Mouse (Mus musculus) MEL (cell line): ENCODE data around the gene Ttc9. TPM values are rescaled to one million over a fixed set of nuclear protein-coding genes. Genes with fewer than 3 reads are reported as not detected.

Experiments used
- DNase-seq: peaks from one replicate; pipeline ENCODE4 v3.0.0; 2011; ENCODE audit warnings: low read depth, low spot score
- H3K27ac ChIP-seq: 2 replicates; pipeline ENCODE4 v1.5.1; 2012; ENCODE audit warnings: low read depth, mild to moderate bottlenecking, control low read depth, low read length, moderate library complexity; ENCODE audit not compliant: control insufficient read depth
- H3K27me3 ChIP-seq, 2 experiments: fragments of 150-350 bp in 1 of 2; sonication (generic) in 1 of 2; 2 replicates each; pipeline ENCODE4 v1.6.1; 2012; ENCODE audit warnings: low read length in 2 of 2, mild to moderate bottlenecking in 2 of 2, improper control_type of control experiment in 1 of 2, moderate library complexity in 1 of 2; ENCODE audit not compliant: insufficient read depth in 2 of 2, control insufficient read depth in 1 of 2
- H3K36me3 ChIP-seq, 2 experiments: 2 replicates each; pipeline ENCODE4 v1.6.1; 2012 to 2014; ENCODE audit warnings: low read length in 2 of 2, improper control_type of control experiment in 1 of 2, inconsistent platforms in 1 of 2, mild to moderate bottlenecking in 1 of 2; ENCODE audit not compliant: insufficient read depth in 2 of 2, control insufficient read depth in 1 of 2
- H3K4me1 ChIP-seq, 2 experiments: fragments of 150-350 bp in 1 of 2; sonication (generic) in 1 of 2; 2 replicates each; pipeline ENCODE4 v1.6.1; 2012; ENCODE audit warnings: low read length in 2 of 2, improper control_type of control experiment in 1 of 2, mild to moderate bottlenecking in 1 of 2; ENCODE audit not compliant: insufficient read depth in 2 of 2, control insufficient read depth in 1 of 2
- H3K4me3 ChIP-seq, 2 experiments: fragments of 150-350 bp in 1 of 2; sonication (generic) in 1 of 2; 2 replicates each; pipeline ENCODE4 v1.5.1; 2012; ENCODE audit warnings: low read depth in 2 of 2, low read length in 2 of 2, mild to moderate bottlenecking in 2 of 2, moderate library complexity in 2 of 2, control low read depth in 1 of 2, improper control_type of control experiment in 1 of 2; ENCODE audit not compliant: control insufficient read depth in 1 of 2, insufficient read depth in 1 of 2
- H3K79me2 ChIP-seq: 2 replicates; pipeline ENCODE4 v1.6.1; 2012; ENCODE audit warnings: mild to moderate bottlenecking, low read length, moderate library complexity; ENCODE audit not compliant: control insufficient read depth, poor library complexity, insufficient read depth
- H3K9ac ChIP-seq: 2 replicates; pipeline ENCODE4 v1.6.1; 2012; ENCODE audit warnings: low read depth, mild to moderate bottlenecking, control low read depth, low read length, moderate library complexity; ENCODE audit not compliant: control insufficient read depth, poor library complexity, severe bottlenecking
- H3K9me3 ChIP-seq: fragments of 150-350 bp; sonication (generic); replicated peaks from 2 replicates; pipeline ENCODE4 v1.6.1; 2012; ENCODE audit warnings: mild to moderate bottlenecking, low read length, improper control_type of control experiment, moderate library complexity; ENCODE audit not compliant: insufficient read depth
- CHD1 ChIP-seq: IDR thresholded peaks from 2 replicates; pipeline ENCODE4 v1.6.1; 2012; ENCODE audit warnings: low read depth, mild to moderate bottlenecking, inconsistent platforms, low read length, improper control_type of control experiment
- E2F4 ChIP-seq: IDR thresholded peaks from 2 replicates; pipeline ENCODE4 v1.6.1; 2011; ENCODE audit warnings: low read depth, low read length, improper control_type of control experiment, borderline replicate concordance
- ELF1 ChIP-seq: IDR thresholded peaks from 2 replicates; pipeline ENCODE4 v1.6.1; 2014; ENCODE audit warnings: low read depth, mild to moderate bottlenecking, inconsistent platforms, low read length, improper control_type of control experiment, moderate library complexity
- EP300 ChIP-seq, 2 experiments: IDR thresholded peaks; 2 replicates each; pipeline ENCODE4 v1.6.1; 2011; ENCODE audit warnings: improper control_type of control experiment in 2 of 2, low read length in 2 of 2, low read depth in 1 of 2, mild to moderate bottlenecking in 1 of 2
- GABPA ChIP-seq: IDR thresholded peaks from 2 replicates; pipeline ENCODE4 v1.6.1; 2012; ENCODE audit warnings: low read depth, mild to moderate bottlenecking, inconsistent platforms, low read length, improper control_type of control experiment, moderate library complexity
- MYB ChIP-seq: IDR thresholded peaks from 2 replicates; pipeline ENCODE4 v1.6.1; 2011; ENCODE audit warnings: mild to moderate bottlenecking, low read depth, low read length, improper control_type of control experiment
- NRF1 ChIP-seq: IDR thresholded peaks from 2 replicates; pipeline ENCODE4 v1.6.1; 2014; ENCODE audit warnings: low read depth, mild to moderate bottlenecking, inconsistent platforms, low read length, improper control_type of control experiment, moderate library complexity; ENCODE audit not compliant: poor library complexity, insufficient read depth, severe bottlenecking
- POLR2AphosphoS2 ChIP-seq: IDR thresholded peaks from 2 replicates; pipeline ENCODE4 v1.6.1; 2011; ENCODE audit warnings: low read length, improper control_type of control experiment
- POLR2AphosphoS5 ChIP-seq: IDR thresholded peaks from 2 replicates; pipeline ENCODE4 v1.6.1; 2012; ENCODE audit warnings: low read depth, borderline replicate concordance, mild to moderate bottlenecking, inconsistent platforms, low read length, moderate library complexity, mixed read lengths
- RAD21 ChIP-seq: IDR thresholded peaks from 2 replicates; pipeline ENCODE4 v1.6.1; 2011; ENCODE audit warnings: mild to moderate bottlenecking, low read depth, low read length, improper control_type of control experiment
- TAL1 ChIP-seq: IDR thresholded peaks from 2 replicates; pipeline ENCODE4 v1.6.1; 2012; ENCODE audit warnings: mild to moderate bottlenecking, inconsistent platforms, low read length, moderate library complexity, mixed read lengths
- TBP ChIP-seq: IDR thresholded peaks from 2 replicates; pipeline ENCODE4 v1.8.0; 2011; ENCODE audit warnings: low read depth, low read length, improper control_type of control experiment
- TCF12 ChIP-seq: IDR thresholded peaks from 2 replicates; pipeline ENCODE4 v1.6.1; 2014; ENCODE audit warnings: low read depth, mild to moderate bottlenecking, inconsistent platforms, low read length, improper control_type of control experiment, moderate library complexity
- USF2 ChIP-seq, 2 experiments: IDR thresholded peaks; 2 replicates each; pipeline ENCODE4 v1.6.1; 2011 to 2012; ENCODE audit warnings: improper control_type of control experiment in 2 of 2, low read length in 2 of 2, borderline replicate concordance in 1 of 2, inconsistent platforms in 1 of 2, low read depth in 1 of 2, mild to moderate bottlenecking in 1 of 2; ENCODE audit not compliant: insufficient read depth in 1 of 2
- ZNF384 ChIP-seq: IDR thresholded peaks from 2 replicates; pipeline ENCODE4 v1.6.1; 2012; ENCODE audit warnings: low read depth, mild to moderate bottlenecking, inconsistent platforms, low read length, improper control_type of control experiment
- polyA plus RNA-seq, 2 experiments: library from polyadenylated mRNA; stranded (reverse) in 1 of 2; unstranded in 1 of 2; fragments of >175 nt in 1 of 2; fragments of >200 nt in 1 of 2; gene quantifications; 2 replicates each; pipeline versions ENCODE4 v1.2.1 to v1.2.4; 2012; ENCODE audit warnings: low replicate concordance in 2 of 2, low read depth in 1 of 2; ENCODE audit not compliant: insufficient read length in 2 of 2, insufficient read depth in 1 of 2, missing spikeins in 1 of 2
- total RNA-seq: library from RNA; depleted of rRNA; stranded (reverse); fragments of 300-350 nt; gene quantifications from 2 replicates; pipeline ENCODE4 v1.2.3, GENCODE M21; 2012; rRNA removed

Ttc9 gene
- total and polyA plus RNA-seq, 3 experiments: not detected

DNA sequence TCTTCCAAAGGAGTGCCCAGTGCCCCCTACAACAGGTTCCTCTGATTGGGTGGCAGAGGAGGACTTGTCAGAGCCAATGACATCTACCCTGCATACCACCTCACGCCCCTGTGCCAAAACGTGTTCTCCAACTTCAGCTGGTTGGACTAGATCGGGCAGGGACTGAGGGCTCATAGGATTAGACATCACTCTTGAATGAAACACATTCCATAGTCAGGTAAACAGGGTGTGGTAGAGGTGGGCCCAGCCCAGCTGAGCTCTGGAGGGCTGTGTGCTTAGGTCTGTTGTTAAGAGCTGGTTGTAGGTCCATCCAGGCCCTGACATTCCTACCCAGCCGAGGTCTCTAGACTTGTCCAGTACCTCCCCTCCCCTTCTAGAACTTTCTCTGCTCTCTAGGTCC is 81.6 kb downstream of the Ttc9 start:
- Histone ChIP-seq H3K4me3 (no peak overlapping the region), H3K9me3 (no peaks in the 10 kb centered on the region), H3K79me2 (no peaks in the 10 kb centered on the region), H3K4me1 (no peaks in the 10 kb centered on the region), H3K27me3 (peaks cover 0 to 4% of the 10 kb centered on the region in 2 experiments; a peak in 2 of 4 replicates), H3K27ac (no peak overlapping the region), H3K9ac (no peak overlapping the region), H3K36me3 (no peaks in the 10 kb centered on the region)
- DNase-seq: no peak
- TF ChIP-seq ELF1 (no peak), TBP (no peak), EP300 (IDR thresholded peaks at IDR 0.05; ENCODE audit: low read depth in 1 of 2, low read length in 2 of 2) (no peak), POLR2AphosphoS2 (no peak), TCF12 (no peak), RAD21 (no peak), MYB (no peak), POLR2AphosphoS5 (no peak), TAL1 (no peak), CHD1 (no peak), ZNF384 (no peak), E2F4 (no peak), NRF1 (no peak), USF2 (IDR thresholded peaks at IDR 0.05; ENCODE audit: borderline replicate concordance in 1 of 2, insufficient read depth in 1 of 2, low read depth in 1 of 2, low read length in 2 of 2) (no peak), GABPA (no peak)

Other genes starting within 250 kb of the Ttc9 start
- 0.42 and 0.46 TPM in 2 replicates for gene Adam4, start 209.3 kb upstream of the Ttc9 start, total RNA-seq
- gene Adam4, start 209.3 kb upstream of the Ttc9 start, polyA plus RNA-seq: under 1 TPM in 1 of 2 experiments, not detected in 1; 0.15 TPM
- gene Cox16, start 146.1 kb upstream of the Ttc9 start, total RNA-seq: 94.6 and 99.1 TPM in 2 replicates
- gene Cox16, start 146.1 kb upstream of the Ttc9 start, polyA plus RNA-seq: 10 to 100 TPM in 1 of 2 experiments, not detected in 1; 49.6 TPM
- 40.0 and 46.2 TPM in 2 replicates for gene Gm20498, start 98.3 kb upstream of the Ttc9 start, total RNA-seq
- gene Gm20498, start 98.3 kb upstream of the Ttc9 start, polyA plus RNA-seq: 10 to 100 TPM in 1 of 2 experiments, not detected in 1; 41.5 TPM
- gene Synj2bp, start 98.3 kb upstream of the Ttc9 start, total RNA-seq: 12.3 and 14.7 TPM in 2 replicates
- gene Synj2bp, start 98.3 kb upstream of the Ttc9 start, polyA plus RNA-seq: 10 to 100 TPM in 1 of 2 experiments, not detected in 1; 19.3 TPM
- gene Adam21, start 62.8 kb upstream of the Ttc9 start, total RNA-seq: 0.08 and 0.10 TPM in 2 replicates
- gene Adam21, start 62.8 kb upstream of the Ttc9 start, polyA plus RNA-seq: under 1 TPM in 1 of 2 experiments, not detected in 1; 0.06 TPM
- 41.8 and 49.2 TPM in 2 replicates for gene Med6, start 36.2 kb upstream of the Ttc9 start, total RNA-seq
- 10 to 100 TPM in 1 of 2 experiments, not detected in 1; 44.4 TPM for gene Med6, start 36.2 kb upstream of the Ttc9 start, polyA plus RNA-seq
- gene Map3k9, start 149.9 kb downstream of the Ttc9 start, total RNA-seq: not detected in 2 replicates
- not detected for gene Map3k9, start 149.9 kb downstream of the Ttc9 start, polyA plus RNA-seq
- gene Pcnx, start 228.8 kb downstream of the Ttc9 start, total RNA-seq: 8.9 and 11.4 TPM in 2 replicates
- gene Pcnx, start 228.8 kb downstream of the Ttc9 start, polyA plus RNA-seq: 100 to 1,000 TPM in 1 of 2 experiments, 10 to 100 TPM in 1; 20.6 to 140 TPM